Mouse (Mus musculus) kidney, adult 2 months (tissue): ENCODE measurements around the gene 1700061G19Rik.

Source experiments
- CTCF ChIP-seq: fragments of 200-500 bp; conservative IDR thresholded peaks from 2 replicates; pipeline ENCODE4 v1.5.1; 2011; ENCODE audit warnings: low read depth, mild to moderate bottlenecking, control low read depth, low read length, moderate library complexity, mixed read lengths; ENCODE audit not compliant: insufficient read depth, insufficient read length
- POLR2A ChIP-seq: fragments of 200-500 bp; IDR thresholded peaks from one replicate; pipeline ENCODE4 v1.6.1; 2011; ENCODE audit warnings: low read depth, low read length, control low read depth

- TF ChIP-seq POLR2A (no peak), CTCF (no peak)
These were observed 53.8 kb downstream of the 1700061G19Rik start for GRCm38 (mm10) chr17:56929101-56929500.
